Mouse (Mus musculus): ENCODE data around the gene Cdh9.
A peak's percentile ranks its signal among the peaks of the same experiment; 100 is the strongest.

Gene Cdh9

DNA sequence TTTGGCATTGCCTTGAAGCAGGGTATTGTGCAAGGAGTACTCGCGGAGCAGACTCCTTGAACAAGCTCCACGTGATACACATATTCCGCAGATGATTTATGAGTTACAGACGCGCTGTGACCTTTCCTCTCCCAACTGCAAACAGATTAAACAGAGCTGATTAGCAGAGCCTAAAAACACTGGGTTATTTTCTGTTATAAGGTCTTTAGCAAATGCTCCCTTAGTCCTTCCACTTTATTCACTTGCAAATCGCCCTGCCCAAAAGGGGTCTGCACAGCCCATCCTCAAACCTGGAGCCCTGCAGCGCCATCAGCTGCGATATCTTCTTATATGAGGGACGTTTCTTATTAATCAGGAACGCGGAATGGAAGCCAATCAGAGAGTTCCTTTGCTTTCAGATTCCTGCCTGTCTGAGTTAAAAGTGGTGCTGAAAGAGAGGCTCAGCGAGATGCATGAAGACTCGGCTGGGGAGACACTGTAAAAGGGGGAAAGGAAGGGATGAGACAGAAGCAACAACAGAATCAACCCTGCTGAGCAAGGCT lies at the start of gene Cdh9:
Gene Cdh9 (plus strand): TSS at position 287 of the 542 bp plus-strand sequence.
- peak; percentile 2 for DNase-seq

DNA sequence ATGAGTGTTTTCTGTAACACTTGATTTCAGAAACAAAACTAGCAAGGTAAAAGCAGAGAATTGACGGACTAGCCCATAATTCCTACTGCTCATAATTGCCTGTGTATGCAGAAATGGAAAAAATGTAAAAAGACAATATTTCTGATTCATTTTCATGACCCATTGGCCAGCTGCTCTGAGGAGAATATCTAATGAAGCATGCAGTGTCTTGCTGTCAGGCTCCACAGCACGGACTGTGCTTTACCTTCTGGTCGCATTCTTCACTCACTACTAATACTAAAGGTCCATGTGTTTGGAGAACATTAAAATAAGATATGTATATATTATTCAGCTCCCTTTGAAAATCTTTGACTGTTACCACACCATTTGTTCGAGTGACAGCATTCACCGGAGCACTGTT lies 49.5 kb upstream of the Cdh9 start:
- no peak for DNase-seq

DNA sequence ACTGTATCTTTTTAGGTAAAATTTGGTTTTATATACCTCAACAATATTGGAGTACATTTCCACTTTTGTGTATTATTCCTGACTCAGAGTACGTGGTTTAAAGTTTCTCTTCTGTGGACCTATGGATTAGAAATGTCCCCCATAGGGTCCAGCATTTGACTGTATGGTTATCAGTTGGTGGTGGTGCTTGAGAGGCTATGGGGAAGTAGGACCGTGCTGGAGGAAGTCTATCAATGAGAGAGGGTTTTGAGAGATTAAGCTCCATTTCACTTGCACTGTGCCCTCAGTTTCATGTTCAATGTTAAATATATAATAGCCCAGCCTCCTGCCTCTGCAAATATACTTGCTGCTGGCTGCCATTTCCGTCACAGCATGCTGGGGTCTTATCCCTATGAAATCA lies 28.7 kb upstream of the Cdh9 start:
- DNase-seq = no peak

DNA sequence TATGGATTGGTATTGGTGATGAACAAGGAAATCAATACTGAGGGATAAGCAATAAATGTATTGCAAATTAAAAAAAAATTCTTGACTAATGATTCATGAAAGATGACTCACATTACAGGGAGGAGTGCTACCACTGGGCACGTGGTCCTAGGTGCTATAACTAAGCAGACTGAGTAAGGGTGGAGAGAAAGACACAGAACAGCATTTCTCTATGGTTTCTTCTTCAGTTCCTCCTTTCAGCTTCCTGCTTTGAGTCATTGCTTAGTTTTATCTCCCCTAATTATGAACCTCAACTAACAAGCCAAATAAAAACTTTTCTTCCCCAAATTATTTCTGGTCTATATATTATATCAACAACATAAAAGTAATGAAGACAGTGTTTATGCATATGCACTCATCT lies 26.2 kb upstream of the Cdh9 start:
- no peak for DNase-seq

DNA sequence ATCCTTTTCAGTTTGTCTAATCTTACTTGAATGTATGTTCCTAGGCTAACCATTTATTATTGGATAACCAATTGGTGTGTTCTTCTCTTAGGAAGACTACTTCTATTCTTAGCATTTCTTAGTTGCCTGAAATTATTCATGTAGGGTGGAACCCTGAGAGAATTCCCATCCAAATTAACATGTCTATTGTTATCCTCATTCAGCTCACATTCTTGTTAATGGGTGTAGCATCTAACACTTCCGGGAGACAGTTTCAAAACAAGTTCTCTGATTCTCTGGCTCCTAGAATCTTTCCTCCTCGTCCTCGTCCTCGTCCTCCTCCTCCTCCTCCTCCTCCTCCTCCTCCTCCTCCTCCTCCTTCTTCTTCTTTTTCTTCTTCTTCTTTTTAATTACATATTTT lies 10.5 kb downstream of the Cdh9 start:
- DNase-seq = no peak

DNA sequence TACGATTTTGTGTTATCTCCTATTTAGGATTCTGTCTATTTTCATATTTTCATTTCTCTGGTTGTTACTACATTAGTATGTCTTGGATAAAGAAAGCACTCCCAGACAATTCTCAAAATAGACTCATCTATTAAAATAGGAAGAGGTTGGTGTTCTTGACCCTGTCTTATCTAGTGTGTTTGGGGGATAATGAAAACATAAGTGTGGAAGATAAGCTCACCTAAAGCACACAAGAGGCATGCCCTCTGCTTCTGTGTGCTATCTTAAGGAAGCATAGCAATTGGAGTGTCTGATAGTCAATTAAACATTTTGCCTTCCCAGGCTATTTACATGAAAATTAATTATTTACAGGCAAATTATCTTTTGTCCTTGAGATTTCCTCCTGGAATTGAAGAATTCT lies 18.1 kb downstream of the Cdh9 start:
- no peak for DNase-seq

DNA sequence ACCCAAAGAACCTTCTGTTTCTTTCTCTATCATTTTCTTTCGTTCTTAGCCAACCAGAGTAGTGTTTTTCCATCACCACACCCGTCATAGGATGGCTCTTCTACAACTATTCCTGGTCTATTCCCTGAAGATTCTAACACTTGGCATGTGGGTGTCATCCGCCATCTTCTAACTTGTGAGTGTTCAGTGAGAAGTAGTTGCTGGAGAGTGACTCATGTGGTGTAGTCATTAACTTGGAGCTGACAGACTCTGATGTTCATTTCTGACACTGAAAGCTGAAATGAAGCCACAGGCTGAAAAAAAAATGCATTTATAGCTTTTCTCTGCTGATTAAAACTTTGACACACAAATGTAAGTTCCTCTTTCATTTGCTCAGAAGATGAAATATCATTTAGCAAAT lies 34.7 kb downstream of the Cdh9 start:
- DNase-seq = no peak

DNA sequence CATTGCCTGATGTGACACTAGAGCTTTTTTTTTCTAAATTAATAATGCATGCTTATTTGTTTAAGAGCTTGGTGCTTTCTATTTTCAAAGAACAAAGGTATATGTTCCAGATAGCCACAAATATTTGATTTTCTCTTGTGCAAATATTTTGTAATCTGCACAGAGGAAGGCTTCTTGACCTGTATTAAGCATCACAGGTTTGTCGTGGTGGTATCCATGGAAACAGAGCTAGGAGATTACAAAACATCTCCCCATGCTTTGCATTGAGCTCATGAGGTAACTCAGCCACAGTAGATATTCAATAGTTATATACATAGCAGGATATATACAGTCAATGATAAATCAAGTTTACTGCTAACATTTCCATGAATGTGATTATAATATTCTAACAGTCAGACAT lies 56.0 kb downstream of the Cdh9 start:
- no peak for DNase-seq

DNA sequence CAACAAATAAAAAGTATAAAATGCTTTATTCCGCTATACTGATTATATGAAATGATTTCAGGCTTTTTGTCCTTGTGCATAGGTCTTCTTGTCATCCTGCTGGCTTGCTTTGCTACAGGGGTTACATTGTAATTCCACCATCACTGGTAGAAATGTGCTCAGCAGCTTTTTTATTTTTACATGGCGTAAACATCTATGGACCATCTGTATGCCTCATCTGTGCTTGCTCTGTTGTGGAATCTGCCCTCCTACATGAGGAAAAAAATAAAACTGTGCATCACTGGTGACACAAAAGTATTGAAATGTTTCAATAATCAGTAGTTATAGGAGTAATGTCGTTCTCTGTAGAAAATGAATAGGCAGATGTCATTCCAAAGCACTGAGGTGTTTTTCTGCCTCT lies 64.3 kb downstream of the Cdh9 start:
- no peak for DNase-seq

DNA sequence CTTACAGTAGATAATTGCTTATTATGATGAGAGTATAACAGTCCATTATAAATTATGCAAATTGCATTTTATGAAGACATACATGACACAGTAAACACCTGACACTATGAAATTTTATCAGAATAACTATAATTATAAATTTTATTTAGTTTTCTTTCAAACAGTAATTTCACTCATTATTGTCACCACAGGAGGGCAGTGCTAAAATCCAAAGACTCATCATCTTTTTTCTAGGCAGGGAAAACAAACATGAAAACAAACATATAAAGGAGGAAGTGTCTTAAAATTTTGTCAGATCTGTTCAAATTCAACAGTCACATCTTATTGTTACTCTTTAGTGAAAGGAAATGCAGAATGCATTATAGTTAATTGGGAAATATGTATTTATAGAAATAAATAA lies 72.7 kb downstream of the Cdh9 start:
- DNase-seq = no peak

DNA sequence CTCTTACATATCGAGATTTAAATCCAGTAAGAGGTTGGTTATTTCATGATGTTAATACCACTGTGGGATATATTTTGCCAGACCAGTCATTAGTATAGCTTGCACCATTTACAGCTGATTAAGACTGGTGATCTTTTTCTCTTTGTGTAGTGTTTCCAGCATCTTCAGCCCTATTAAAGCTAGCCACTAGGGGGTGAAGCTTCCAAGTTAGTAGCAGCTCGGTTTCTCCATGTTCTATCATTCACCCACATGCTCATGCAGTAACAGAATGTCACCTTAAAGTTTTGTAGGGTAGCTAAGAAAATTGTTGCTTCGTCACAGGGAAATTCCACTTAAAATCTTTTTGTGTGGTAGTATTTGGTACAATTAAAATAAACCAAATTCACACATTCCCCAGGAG lies 82.2 kb downstream of the Cdh9 start:
- no peak for DNase-seq

DNA sequence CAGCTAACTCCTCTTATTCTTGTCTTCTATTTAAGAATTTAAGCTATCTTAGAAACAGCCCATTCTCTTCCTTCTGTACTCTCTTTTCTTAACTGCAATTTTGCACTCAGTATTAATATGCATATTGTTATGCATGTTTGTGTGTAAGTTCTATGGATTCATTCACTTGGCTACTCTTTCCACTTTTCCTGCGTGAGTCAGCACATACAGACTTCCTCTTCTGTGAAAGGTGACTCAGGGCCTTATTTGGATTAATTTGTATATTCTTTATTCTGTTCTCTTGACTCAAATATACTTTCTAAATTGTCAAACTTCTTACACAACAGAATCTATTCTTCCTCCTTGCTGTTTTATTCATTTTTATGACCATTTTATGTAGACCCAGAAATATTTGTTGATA lies 85.5 kb downstream of the Cdh9 start:
- DNase-seq = no peak

DNA sequence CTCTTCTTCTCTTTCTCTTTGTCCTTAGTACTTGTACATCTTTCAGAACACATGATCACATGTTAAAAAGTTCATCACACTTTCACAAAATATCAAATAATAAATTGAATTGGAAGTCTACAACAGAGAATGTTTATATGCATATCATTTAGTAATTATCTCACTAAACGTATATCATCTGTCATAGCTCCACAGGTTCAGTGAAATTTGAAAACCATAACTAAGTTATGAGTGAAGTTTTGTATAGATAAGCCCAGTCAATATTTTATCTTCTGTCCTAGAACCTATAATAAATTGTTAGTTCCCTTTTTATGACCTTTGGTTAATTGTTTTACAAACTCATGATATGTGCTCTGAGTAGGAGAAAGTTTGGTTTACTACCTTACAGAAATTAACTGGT lies 106.2 kb downstream of the Cdh9 start:
- DNase-seq = no peak

DNA sequence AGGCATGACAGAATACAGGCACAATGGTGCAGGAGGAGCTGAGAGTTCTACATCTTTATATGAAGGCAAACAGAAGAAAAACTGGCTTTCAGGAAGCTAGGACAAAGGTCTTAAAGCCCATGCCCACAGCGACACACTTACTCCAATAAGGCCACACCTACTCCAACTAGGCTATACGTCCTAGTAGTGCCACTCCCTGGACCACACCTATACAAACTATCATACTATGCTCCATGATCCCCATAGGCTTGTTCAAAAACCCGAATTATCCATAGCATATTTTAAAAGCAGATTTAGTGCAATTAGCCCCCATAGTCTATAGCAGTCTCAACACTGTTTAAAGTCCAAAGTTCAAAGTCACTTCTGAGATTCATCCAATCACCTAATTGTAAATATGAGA lies 154.0 kb downstream of the Cdh9 start:
- DNase-seq = no peak

DNA sequence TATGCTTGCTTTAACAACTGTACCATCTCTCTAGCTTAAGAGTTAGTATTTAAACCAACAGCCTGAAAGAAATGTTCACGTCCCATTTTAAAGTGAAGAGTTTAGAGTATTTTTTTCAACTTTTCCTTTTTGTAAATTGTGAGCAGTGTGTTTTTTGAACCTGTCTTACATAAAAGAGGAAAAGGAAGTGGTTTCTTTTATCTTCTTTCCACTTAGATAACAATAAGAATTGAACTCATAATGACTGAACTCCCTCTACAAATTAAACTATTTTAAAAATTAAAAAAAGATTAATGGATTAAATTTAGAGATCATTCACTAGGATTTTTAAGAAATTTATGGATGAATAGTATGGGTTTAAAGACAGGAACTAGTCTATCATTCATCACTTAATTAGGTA lies 168.1 kb downstream of the Cdh9 start:
- DNase-seq = no peak

All from kidney, adult 9 months (tissue).